Mouse (Mus musculus) liver, postnatal 0 days (tissue): ENCODE measurements at regions not wholly inside any gene's neighbourhood (a gene's known extent, or its start where the extent isn't known, plus 50 kb on each side); places are given as distances from the start of the nearest gene placed in this dataset.

Experiments
- CTCF ChIP-seq: sonication (generic); IDR thresholded peaks from 2 replicates; pipeline ENCODE4 v1.5.1; 2016; ENCODE audit warnings: antibody characterized with exemption, low read depth
- EP300 ChIP-seq: IDR thresholded peaks from 2 replicates; pipeline ENCODE4 v1.6.1; 2016; ENCODE audit warnings: antibody characterized with exemption, low read depth, mild to moderate bottlenecking

DNA sequence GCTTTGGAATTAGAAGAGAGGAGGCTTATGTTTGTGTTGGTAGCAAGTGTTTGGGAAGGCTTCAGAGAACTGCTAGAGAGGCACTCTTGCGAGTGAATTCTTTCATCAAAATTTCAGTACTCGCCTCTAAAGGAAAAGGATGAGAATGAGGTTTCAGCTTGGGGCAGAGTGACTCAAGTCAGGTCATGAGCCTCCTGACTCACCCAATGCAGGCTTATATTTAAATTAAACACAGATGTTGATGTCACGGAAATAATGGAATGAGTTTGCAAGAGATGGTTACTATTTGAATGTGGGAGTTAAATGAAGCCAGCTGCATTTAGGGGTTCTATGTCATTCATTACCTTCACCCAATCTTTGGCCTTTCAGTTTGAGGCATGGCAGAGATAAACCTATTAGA, 348.4 kb downstream of the Edem1 start:
- no peak for TF ChIP-seq CTCF
- TF ChIP-seq EP300 = no peak
